Mouse (Mus musculus): ENCODE results near the gene 1810009J06Rik. TPM values are rescaled to one million over a fixed set of nuclear protein-coding genes. Genes with fewer than 3 reads are reported as not detected.
"Not testable (repeated sequence)": the region's sequence is repeated elsewhere in the genome, so short reads cannot be mapped to it uniquely, and the experiment has no call there.

The 1810009J06Rik gene
- not detected for total RNA-seq (2021)

DNA sequence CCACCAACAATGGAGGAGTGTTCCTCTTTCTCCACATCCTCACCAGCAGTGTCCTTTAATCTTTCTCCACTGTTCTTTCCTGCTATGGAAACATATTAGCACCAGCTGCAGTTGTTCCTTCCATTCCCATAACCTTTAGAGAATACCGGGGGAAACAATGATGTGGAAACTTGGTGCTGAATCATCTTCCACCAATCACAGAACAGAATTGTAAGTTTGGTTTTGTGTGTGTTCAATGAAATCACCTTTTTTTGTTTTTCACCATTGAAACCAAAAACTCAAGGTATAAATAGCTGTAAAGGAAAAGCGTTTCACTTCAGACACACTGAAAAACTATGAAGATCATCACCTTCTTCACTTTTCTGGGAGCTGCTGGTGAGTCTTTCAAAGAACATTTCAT, at the start of gene 1810009J06Rik:
1810009J06Rik (plus strand) TSS at position 301 of the 400 bp plus-strand sequence.
- DNase-seq (ENCODE audit: extremely low spot score in 1 of 2, low spot score in 1 of 2): not testable (repeated sequence)

DNA sequence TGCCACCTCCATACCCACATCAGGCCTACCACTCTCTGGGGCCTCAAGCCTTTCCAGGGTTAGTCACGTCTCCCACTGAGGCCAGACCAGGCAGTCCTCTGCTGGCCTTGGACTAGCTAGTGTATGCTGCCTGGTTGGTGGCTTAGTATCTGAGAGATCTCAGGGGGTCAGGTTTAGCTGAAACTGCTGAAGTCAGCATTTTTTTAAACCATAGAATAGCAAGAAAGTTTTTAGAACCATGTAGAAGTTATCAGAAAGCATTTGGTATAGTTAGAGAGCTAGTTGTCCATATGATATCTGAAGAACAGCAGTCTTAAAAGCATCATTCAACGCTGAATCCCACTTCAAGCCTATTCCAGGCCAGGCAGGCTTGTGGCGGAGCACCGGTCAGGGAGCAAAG, 44.6 kb upstream of the 1810009J06Rik start:
- no peak for DNase-seq (ENCODE audit: extremely low spot score in 1 of 2, low spot score in 1 of 2)

DNA sequence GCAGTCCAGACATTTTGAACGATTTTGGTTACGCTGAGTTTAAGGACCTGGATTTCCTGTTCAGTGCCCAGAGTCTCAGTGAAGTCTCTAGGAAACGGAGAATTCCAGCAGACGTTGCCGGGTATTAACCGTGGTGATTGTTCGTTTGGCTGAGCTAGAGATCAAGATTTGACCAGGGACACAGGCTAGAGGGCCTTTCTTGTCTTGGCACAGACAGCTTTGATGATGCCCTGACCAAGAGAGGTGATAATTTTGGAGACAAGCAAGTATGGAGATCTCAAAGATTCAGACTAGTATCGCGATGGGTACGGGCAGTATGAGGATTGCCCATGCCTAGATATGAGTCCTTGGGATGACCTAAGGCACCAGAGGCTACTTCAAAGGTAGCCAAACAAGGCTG, 24.1 kb upstream of the 1810009J06Rik start, which contains the start of gene 1700074P13Rik:
1700074P13Rik (minus strand) TSS at position 101 of the 400 bp plus-strand sequence.
- DNase-seq (ENCODE audit: extremely low spot score in 1 of 2, low spot score in 1 of 2): no peak

DNA sequence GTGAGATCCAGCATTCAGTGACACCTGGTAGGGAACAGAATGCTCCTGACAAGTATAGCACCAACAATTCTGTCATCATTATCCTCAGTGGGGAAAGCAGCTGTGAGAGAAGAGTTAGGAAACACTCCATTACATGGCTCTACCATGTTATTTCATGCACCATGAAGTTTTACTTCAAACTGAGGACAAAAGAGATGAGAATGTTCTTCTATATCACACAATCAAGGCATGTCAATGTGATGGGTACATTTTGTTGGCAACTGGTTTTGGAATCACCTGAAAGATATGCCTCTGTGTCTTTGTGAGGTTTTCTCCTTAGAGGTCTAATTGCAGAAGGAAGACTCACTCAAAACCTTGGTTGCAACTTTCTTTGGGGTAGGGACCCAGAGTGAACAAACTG, 12.8 kb upstream of the 1810009J06Rik start, which contains the start of gene Gm4744:
Gm4744 (minus strand) TSS at position 101 of the 400 bp plus-strand sequence.
- DNase-seq (ENCODE audit: extremely low spot score in 1 of 2, low spot score in 1 of 2): no peak

DNA sequence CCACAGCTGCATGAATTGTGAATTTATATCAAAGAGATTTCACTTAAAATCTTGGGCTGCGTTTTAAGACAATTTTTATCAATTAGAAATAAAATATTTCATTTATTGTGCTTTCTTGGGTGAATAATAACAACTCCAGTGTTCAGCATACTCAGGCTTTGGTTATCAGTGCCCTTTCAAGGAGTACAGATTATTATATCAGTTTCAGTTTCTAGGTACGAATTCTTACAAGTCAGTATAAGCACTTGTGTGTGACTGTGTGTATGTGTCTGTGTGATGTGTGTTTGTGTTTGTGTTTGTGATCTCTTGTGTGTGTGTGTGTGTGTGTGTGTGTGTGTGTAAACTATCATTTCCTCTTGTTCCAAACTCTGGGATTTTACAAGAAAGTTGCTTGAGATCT, 10.8 kb upstream of the 1810009J06Rik start:
- DNase-seq (ENCODE audit: extremely low spot score in 1 of 2, low spot score in 1 of 2): no peak

DNA sequence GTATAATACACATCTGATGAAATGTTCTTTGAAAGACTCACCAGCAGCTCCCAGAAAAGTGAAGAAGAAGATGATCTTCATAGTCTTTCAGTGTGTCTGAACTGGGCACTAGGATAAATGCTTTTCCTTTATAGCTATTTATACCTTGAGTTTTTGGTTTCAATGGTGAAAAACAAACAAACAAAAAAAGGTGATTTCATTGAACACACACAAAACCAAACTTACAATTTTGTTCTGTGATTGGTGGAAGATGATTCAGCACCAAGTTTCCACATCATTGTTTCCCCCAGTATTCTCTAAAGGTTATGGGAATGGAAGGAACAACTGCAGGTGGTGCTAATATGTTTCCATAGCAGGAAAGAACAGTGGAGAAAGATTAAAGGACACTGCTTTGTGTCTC, 34.8 kb downstream of the 1810009J06Rik start, which contains the start of gene Gm2663:
Gm2663 (minus strand) TSS at position 101 of the 400 bp plus-strand sequence.
- not testable (repeated sequence) for DNase-seq (ENCODE audit: extremely low spot score in 1 of 2, low spot score in 1 of 2)

DNA sequence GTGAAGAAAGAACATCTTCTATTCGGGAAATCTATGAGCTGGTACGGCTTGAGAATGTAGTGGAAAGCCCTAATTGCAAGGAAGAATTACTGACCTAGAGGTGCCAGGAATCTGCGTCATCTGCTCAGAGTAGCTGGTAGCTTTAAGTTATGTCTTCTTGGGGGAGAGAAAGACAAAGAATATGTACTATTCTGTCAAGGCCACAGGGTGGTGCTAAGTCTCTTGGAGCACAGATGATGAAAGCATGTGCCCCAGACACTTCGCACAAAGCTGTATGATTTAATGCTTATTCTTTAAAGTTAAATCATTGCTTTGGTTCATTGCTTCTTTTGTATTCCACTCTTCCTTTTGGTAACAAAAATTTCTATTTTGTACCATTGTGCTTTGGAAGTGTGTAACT, 50.5 kb downstream of the 1810009J06Rik start:
- no peak for DNase-seq (ENCODE audit: extremely low spot score in 1 of 2, low spot score in 1 of 2)

Other genes starting within 250 kb of the 1810009J06Rik start
- not detected for gene Moxd2, start 77.3 kb upstream of the 1810009J06Rik start, total RNA-seq (2021)
- gene Prss58, start 64.4 kb upstream of the 1810009J06Rik start, total RNA-seq (2021): not detected
- gene 1700074P13Rik, start 24.2 kb upstream of the 1810009J06Rik start, total RNA-seq (2021): not detected
- not detected for gene Gm4744, start 12.9 kb upstream of the 1810009J06Rik start, total RNA-seq (2021)
- not detected for gene Gm2663, start 34.7 kb downstream of the 1810009J06Rik start, total RNA-seq (2021)
- gene 2210010C04Rik, start 70.8 kb downstream of the 1810009J06Rik start, total RNA-seq (2021): not detected